In the genomic region with DNA sequence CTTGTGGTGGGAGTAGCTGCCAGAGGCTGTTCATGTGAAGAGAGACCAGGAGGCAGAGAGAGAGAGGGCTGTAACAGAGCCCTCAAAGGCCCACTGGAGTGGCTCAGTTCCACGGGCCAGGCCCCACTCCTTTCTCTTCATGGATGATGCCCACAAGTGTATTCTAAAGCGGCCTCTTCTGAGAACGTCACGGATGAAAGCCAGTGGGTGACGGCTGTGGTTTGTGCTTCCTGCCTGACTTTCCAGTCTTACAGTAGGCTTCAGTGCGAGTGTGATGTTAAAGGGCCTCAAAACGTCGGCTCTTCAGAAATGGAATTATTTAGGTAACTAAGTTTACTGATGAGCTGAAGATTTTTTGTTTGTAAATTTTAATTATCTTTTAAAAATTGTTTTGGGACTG, we compare ENCODE assay signal across 12 mouse cellular contexts.
A peak's percentile ranks its signal among the peaks of the same experiment; 100 is the strongest.
DNase-seq lines count a peak whose midpoint lies in the region; ATAC-seq and TF ChIP-seq lines count a peak whose summit lies in the region.
"Had no signal": no experiment of that assay in that cellular context is flagged by ENCODE, and none has a peak within 500 bp of the region (broad histone marks: within the 10 kb centered on the region; RNA-seq: fewer than 3 reads in every experiment).

No protein-coding gene starts in this region.

- H3K27me3 ChIP-seq in midbrain, embryonic 11.5 days (ENCODE audit: control insufficient read depth, insufficient read depth, low read length), result no peaks in the 10 kb centered on the region
- no peaks in the 10 kb centered on the region for H3K27me3 ChIP-seq in midbrain, embryonic 13.5 days
- no peaks in the 10 kb centered on the region for H3K27me3 ChIP-seq in midbrain, embryonic 15.5 days (replicated peaks)
- H3K27me3 ChIP-seq: lung, embryonic 15.5 days had no signal

- ATAC-seq in midbrain, embryonic 11.5 days (ENCODE audit: low FRiP score), result no peak
- ATAC-seq in midbrain, embryonic 13.5 days, result no peak
- ATAC-seq in inflammation-experienced regulatory T-cells, adult 6 months, result peak; percentile 99
- ATAC-seq in midbrain, embryonic 15.5 days (replicated peaks), result no peak

- H3K9me3 ChIP-seq in midbrain, embryonic 11.5 days (ENCODE audit: control insufficient read depth, low read length), result no peaks in the 10 kb centered on the region
- H3K9me3 ChIP-seq in midbrain, embryonic 13.5 days, result no peaks in the 10 kb centered on the region
- H3K9me3 ChIP-seq in midbrain, embryonic 15.5 days, result no peaks in the 10 kb centered on the region
- H3K9me3 ChIP-seq: lung, embryonic 15.5 days had no signal

- no peaks in the 10 kb centered on the region for H3K4me1 ChIP-seq in midbrain, embryonic 11.5 days (ENCODE audit: control insufficient read depth, insufficient read depth, low read length)
- H3K4me1 ChIP-seq in midbrain, embryonic 13.5 days (replicated peaks), result no peaks in the 10 kb centered on the region
- H3K4me1 ChIP-seq in midbrain, embryonic 15.5 days, result no peaks in the 10 kb centered on the region
- H3K4me1 ChIP-seq: lung, embryonic 15.5 days had no signal

- H3K4me3 ChIP-seq in midbrain, embryonic 11.5 days (ENCODE audit: low read depth, low read length), result no peak overlapping the region
- H3K4me3 ChIP-seq in midbrain, embryonic 13.5 days (replicated peaks), result no peak overlapping the region
- H3K4me3 ChIP-seq in midbrain, embryonic 15.5 days, result no peak overlapping the region
- no peak overlapping the region for H3K4me3 ChIP-seq in gastrocnemius, adult 2 months
- H3K4me3 ChIP-seq: lung, embryonic 15.5 days had no signal

- no peak overlapping the region for H3K9ac ChIP-seq in midbrain, embryonic 11.5 days (ENCODE audit: low read length)
- H3K9ac ChIP-seq in midbrain, embryonic 13.5 days (replicated peaks), result no peak overlapping the region
- no peak overlapping the region for H3K9ac ChIP-seq in midbrain, embryonic 15.5 days
- H3K9ac ChIP-seq: lung, embryonic 15.5 days had no signal

- no peak overlapping the region for H3K27ac ChIP-seq in midbrain, embryonic 11.5 days (ENCODE audit: low read depth, low read length)
- no peak overlapping the region for H3K27ac ChIP-seq in midbrain, embryonic 13.5 days
- H3K27ac ChIP-seq in midbrain, embryonic 15.5 days, result no peak overlapping the region
- no peak overlapping the region for H3K27ac ChIP-seq in gastrocnemius, adult 2 months
- H3K27ac ChIP-seq: lung, embryonic 15.5 days had no signal

- DNase-seq in midbrain, embryonic 11.5 days (ENCODE audit: low spot score, missing footprints), result peak; percentile 65
- peak; percentile 7 to 12 for DNase-seq in spleen, postnatal 14 days (ENCODE audit: low spot score in 2 of 2)
- no peak for DNase-seq in embryo, embryonic 10.5 days (ENCODE audit: low spot score)
- DNase-seq in gastrocnemius, adult 2 months, result no peak
- DNase-seq in left cerebral cortex, postnatal 14 days (ENCODE audit: low spot score in 2 of 2), result no peak
- DNase-seq: cerebellum, adult 8-10 months; heart, adult 18-20 months; kidney, postnatal 10 days had no signal

- intact Hi-C loops in gastrocnemius, adult 2 months (cut with DNase I), result no loop called here
- intact Hi-C loops in left cerebral cortex, postnatal 14 days (cut with DNase I), result no loop called here

- H3K36me3 ChIP-seq in midbrain, embryonic 11.5 days (ENCODE audit: control insufficient read depth, insufficient read depth, low read length), result no peaks in the 10 kb centered on the region
- no peaks in the 10 kb centered on the region for H3K36me3 ChIP-seq in midbrain, embryonic 13.5 days
- H3K36me3 ChIP-seq in midbrain, embryonic 15.5 days (replicated peaks), result no peaks in the 10 kb centered on the region
- H3K36me3 ChIP-seq: lung, embryonic 15.5 days had no signal

- H3K4me2 ChIP-seq in midbrain, embryonic 11.5 days, result no peak overlapping the region
- H3K4me2 ChIP-seq in midbrain, embryonic 13.5 days (replicated peaks), result no peak overlapping the region
- no peak overlapping the region for H3K4me2 ChIP-seq in midbrain, embryonic 15.5 days
- H3K4me2 ChIP-seq: lung, embryonic 15.5 days had no signal

- 85% methylated on average over 8 of the region's 8 CpGs for WGBS in midbrain, embryonic 11.5 days
- 87% methylated on average over 8 of the region's 8 CpGs for WGBS in midbrain, embryonic 13.5 days
- WGBS in midbrain, embryonic 15.5 days, result 85% methylated on average over 8 of the region's 8 CpGs

- no peak for TF ChIP-seq CTCF in gastrocnemius, adult 2 months (IDR thresholded peaks at IDR 0.05)

Comparison
In these comparisons a context has a peak if more than half of its experiments do, and no peak if none do; other contexts are left out.
1. DNase-seq: peak in midbrain, embryonic 11.5 days (single experiment) and spleen, postnatal 14 days (2 of 2); none in embryo, embryonic 10.5 days (single experiment), gastrocnemius, adult 2 months (single experiment) and left cerebral cortex, postnatal 14 days (0 of 2).